Mouse (Mus musculus) Muller cell, postnatal 12 days (primary cell): ENCODE measurements around the gene Slc35f1.

ENCODE experiments used
- DNase-seq: peaks from one replicate; pipeline ENCODE4 v3.0.0-alpha.2; 2015; ENCODE audit errors: inconsistent ontology term

The Slc35f1 gene

DNA sequence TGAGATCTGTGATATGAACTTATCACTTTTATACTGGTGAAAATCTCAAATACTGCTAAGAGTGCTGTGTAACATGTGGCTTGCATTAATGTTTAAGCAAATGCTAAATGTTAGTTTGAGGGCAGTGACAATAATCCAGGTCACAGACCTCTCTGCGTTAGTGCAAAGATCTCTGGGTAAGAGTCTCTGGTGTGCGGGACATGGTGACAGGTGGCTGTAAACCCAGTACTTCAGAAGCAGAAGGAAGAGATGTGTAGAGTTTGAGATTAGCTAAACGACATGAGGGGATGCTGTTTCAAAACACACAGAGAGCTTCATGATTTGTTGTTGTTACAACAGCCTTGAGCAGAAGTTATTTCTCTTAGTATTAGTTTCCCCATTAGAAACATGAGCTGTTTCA lies 406.1 kb downstream of the Slc35f1 start:
- DNase-seq = no peak

GRCm38 (mm10) chr10:53100881-53101280 lies 410.5 kb downstream of the Slc35f1 start:
- DNase-seq = peak; percentile 24

- no peak for DNase-seq
These were observed 411.1 kb downstream of the Slc35f1 start for GRCm38 (mm10) chr10:53101412-53101811.

DNA sequence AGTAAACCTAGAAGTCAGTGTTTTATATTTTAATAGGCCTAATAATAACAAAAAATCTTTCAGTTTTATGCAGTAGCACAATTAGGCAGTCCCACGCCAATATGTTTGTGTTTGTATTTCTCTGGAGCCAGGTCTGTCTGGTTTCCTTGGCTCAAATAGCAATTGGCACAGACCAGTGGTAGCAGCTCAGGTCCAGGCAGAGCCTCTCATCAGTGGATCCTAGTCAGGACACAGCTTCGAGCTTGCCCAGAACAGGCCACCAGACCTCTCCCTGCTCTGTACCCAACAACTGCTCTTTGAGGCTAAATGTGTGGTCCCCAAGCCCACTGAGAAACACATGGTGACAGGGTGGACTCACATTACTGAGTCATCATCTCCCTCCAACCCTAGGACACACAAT lies 412.1 kb downstream of the Slc35f1 start:
- no peak for DNase-seq

- no peak for DNase-seq
These were observed 424.7 kb downstream of the Slc35f1 start for GRCm38 (mm10) chr10:53115028-53115427.

DNA sequence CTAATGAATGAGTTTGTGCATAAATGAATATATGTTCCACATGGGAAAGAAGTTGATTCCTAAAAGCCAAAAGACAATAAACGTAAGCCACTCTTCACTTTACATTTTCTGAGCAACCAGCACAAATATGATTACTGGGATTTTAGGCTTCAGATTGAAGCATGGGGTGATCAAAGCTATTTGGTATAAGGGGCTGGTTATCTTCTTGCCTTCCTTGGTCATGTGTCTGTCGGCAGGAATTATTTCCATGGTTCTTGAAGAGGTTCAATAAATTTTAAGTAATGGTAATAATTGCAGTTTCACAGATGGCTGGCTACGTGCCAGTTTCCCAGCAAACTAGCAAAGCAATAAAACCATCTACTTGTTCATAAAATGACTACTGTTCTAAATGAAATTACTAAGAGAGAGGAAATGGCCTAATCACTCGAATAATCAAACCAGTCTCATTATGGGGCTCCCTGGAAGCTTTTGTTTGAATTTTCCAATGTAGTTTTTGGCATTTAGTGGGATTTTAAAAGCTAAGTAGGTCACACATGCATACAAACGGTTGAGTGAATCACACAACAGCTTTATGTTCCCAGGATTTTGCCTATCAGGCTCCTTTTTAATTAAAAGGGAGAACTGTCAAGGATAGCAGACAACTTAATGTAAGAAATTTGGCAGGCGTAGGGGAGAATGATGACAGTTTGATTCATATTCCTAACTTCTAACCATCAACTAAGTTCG lies 425.5 kb downstream of the Slc35f1 start:
- peak; percentile 91 for DNase-seq

GRCm38 (mm10) chr10:53120608-53121007 lies 430.3 kb downstream of the Slc35f1 start:
- DNase-seq = no peak

- no peak for DNase-seq
These were observed 434.0 kb downstream of the Slc35f1 start for GRCm38 (mm10) chr10:53124365-53124764.

DNA sequence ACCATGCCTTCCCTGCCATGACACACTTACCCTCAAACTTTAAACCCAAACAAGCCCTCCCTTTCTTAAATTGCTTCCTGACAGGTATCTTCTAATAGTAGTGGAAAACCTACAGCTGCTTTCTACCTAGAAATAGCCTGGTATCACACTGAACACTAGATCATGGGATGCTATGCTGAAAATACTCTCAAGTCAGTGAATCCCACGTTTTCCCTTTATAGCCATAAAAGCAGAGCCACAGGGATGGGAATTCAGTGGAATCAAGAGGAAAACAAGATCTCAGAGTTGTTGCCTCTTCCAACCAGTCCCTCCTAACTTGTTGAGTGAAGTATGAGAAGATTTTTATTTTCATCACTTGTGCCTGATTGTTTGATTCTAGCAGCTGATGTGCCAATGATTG lies 442.4 kb downstream of the Slc35f1 start:
- no peak for DNase-seq

- DNase-seq = no peak
These were observed 460.0 kb downstream of the Slc35f1 start for GRCm38 (mm10) chr10:53150321-53150720.

- DNase-seq = no peak
These were observed 460.6 kb downstream of the Slc35f1 start for GRCm38 (mm10) chr10:53150916-53151315.

- no peak for DNase-seq
These were observed 466.0 kb downstream of the Slc35f1 start for GRCm38 (mm10) chr10:53156374-53156773.

- DNase-seq = no peak
These were observed 467.4 kb downstream of the Slc35f1 start for GRCm38 (mm10) chr10:53157740-53158139.
